In the genomic region with DNA sequence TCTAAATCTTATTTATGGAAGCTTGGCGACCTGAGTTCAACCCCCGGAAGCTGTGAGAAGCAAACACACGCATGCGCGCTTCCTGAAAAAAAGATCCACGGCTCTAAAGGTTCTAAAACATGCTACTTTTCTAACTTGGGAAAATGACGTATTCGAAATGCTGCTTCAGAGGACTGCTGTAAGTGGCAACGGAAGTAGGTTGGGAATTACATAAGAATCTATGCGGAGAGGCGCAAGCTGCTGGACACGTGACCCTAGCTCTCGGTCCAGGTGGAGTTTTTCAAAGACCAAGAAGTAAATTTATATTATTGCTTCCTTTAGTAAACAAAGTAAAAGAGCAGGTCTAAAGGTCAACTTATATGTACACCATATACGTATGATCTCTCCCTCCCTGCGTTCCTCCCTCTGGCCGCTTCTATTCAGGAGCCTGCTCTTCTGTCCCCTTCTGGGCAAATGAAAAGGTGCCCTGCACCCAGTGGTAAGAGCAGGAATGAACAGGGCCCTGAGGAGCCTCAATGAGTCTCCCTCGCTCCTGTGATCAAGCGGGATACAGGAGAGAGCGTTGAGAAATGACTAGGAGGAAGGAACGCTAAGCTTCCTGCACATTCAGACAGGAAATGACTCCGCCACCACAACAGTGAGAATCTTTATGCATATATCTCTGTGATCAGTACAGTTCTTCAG, we compare ENCODE assay signal across 10 mouse cellular contexts.
A peak's percentile ranks its signal among the peaks of the same experiment; 100 is the strongest.
DNase-seq lines count a peak whose midpoint lies in the region; ATAC-seq and TF ChIP-seq lines count a peak whose summit lies in the region.
"Had no signal": no experiment of that assay in that cellular context is flagged by ENCODE, and none has a peak within 500 bp of the region (broad histone marks: within the 10 kb centered on the region; RNA-seq: fewer than 3 reads in every experiment).

No protein-coding gene starts in this region.

- peak; percentile 44 to 58; a peak in 3 of 4 replicates for ATAC-seq in hematopoietic stem cell, adult 5-6 weeks (replicated peaks in 1 of 2; ENCODE audit: insufficient read depth in 1 of 2, low FRiP score in 2 of 2, low TSS enrichment in 1 of 2, low read depth in 1 of 2, poor library complexity in 2 of 2, severe bottlenecking in 2 of 2)
- ATAC-seq in stomach, embryonic 14.5 days (ENCODE audit: insufficient number of reproducible peaks, insufficient read depth, low FRiP score, low read depth): peak; percentile 51; the same call in 1 of the 2 replicates

- H3K4me2 ChIP-seq in stomach, embryonic 14.5 days (replicated peaks; ENCODE audit: low read depth, low read length): peak overlapping the region; percentile 43
- H3K4me2 ChIP-seq: embryonic facial prominence, embryonic 12.5 days had no signal

- H3K9me3 ChIP-seq in MEL (replicated peaks; ENCODE audit: insufficient read depth, low read length): no peaks in the 10 kb centered on the region
- no peaks in the 10 kb centered on the region for H3K9me3 ChIP-seq in stomach, embryonic 14.5 days (ENCODE audit: control insufficient read depth, low read depth, low read length)
- no peaks in the 10 kb centered on the region for H3K9me3 ChIP-seq in limb, embryonic 10.5 days (replicated peaks)
- H3K9me3 ChIP-seq: embryonic facial prominence, embryonic 12.5 days had no signal

- WGBS in stomach, embryonic 14.5 days: 26% methylated on average over 21 of the region's 21 CpGs
- WGBS in limb, embryonic 10.5 days: 90% methylated on average over 21 of the region's 21 CpGs

- TF ChIP-seq CTCF in left cerebral cortex, adult 2 months (IDR thresholded peaks at IDR 0.05): peak; percentile 9
- TF ChIP-seq CTCF in MEL (IDR thresholded peaks at IDR 0.05 in 2 of 3, conservative IDR thresholded peaks at IDR 0.05 in 1 of 3; ENCODE audit: control insufficient read depth in 1 of 3, insufficient read depth in 1 of 3, low read depth in 2 of 3, low read length in 3 of 3, poor library complexity in 1 of 3, severe bottlenecking in 1 of 3): no peak

- H3K36me3 ChIP-seq in MEL (ENCODE audit: control insufficient read depth in 1 of 2, insufficient read depth in 2 of 2, low read length in 2 of 2): peaks cover 0 to 26% of the 10 kb centered on the region in 2 experiments; a peak in 2 of 4 replicates
- H3K36me3 ChIP-seq in stomach, embryonic 14.5 days (ENCODE audit: control insufficient read depth, insufficient read depth, low read length): no peaks in the 10 kb centered on the region
- H3K36me3 ChIP-seq in limb, embryonic 10.5 days: no peaks in the 10 kb centered on the region
- H3K36me3 ChIP-seq: embryonic facial prominence, embryonic 12.5 days had no signal

- H3K27me3 ChIP-seq in MEL (ENCODE audit: control insufficient read depth in 1 of 2, insufficient read depth in 2 of 2, low read length in 2 of 2): no peaks in the 10 kb centered on the region
- no peaks in the 10 kb centered on the region for H3K27me3 ChIP-seq in stomach, embryonic 14.5 days (ENCODE audit: control insufficient read depth, insufficient read depth, low read length)
- H3K27me3 ChIP-seq in limb, embryonic 10.5 days (ENCODE audit: low read depth, poor library complexity, severe bottlenecking): peaks cover 22% of the 10 kb centered on the region
- H3K27me3 ChIP-seq: embryonic facial prominence, embryonic 12.5 days had no signal

- no peak overlapping the region for H3K4me3 ChIP-seq in left cerebral cortex, adult 2 months
- H3K4me3 ChIP-seq in MEL (ENCODE audit: control insufficient read depth in 1 of 2, insufficient read depth in 1 of 2, low read depth in 2 of 2, low read length in 2 of 2): peak overlapping the region in 1 of 2 experiments; percentile 18; a peak in 1 of 4 replicates
- peak overlapping the region; percentile 2; the same call in 1 of the 2 replicates for H3K4me3 ChIP-seq in stomach, embryonic 14.5 days (ENCODE audit: low read depth, low read length)
- no peak overlapping the region for H3K4me3 ChIP-seq in limb, embryonic 10.5 days
- H3K4me3 ChIP-seq: embryonic facial prominence, embryonic 12.5 days had no signal

- peaks cover 2 to 31% of the 10 kb centered on the region in 2 experiments for H3K4me1 ChIP-seq in MEL (ENCODE audit: control insufficient read depth in 1 of 2, insufficient read depth in 2 of 2, low read length in 2 of 2)
- H3K4me1 ChIP-seq in stomach, embryonic 14.5 days (ENCODE audit: control insufficient read depth, insufficient read depth, low read length): 0 out of 2 replicates have a peak, but pooled peaks cover 4% of the 10 kb centered on the region
- H3K4me1 ChIP-seq in limb, embryonic 10.5 days: peaks cover 5% of the 10 kb centered on the region
- H3K4me1 ChIP-seq: embryonic facial prominence, embryonic 12.5 days had no signal

- no peak for TF ChIP-seq POLR2A in MEL (IDR thresholded peaks at IDR 0.05; ENCODE audit: control insufficient read depth in 1 of 2, insufficient read depth in 1 of 2, low read depth in 1 of 2, low read length in 2 of 2, poor library complexity in 1 of 2)

- peak overlapping the region; percentile 71 for H3K27ac ChIP-seq in left cerebral cortex, adult 2 months
- peak overlapping the region; percentile 62 for H3K27ac ChIP-seq in MEL (ENCODE audit: control insufficient read depth, low read depth, low read length)
- peak overlapping the region; percentile 66; the same call in 1 of the 2 replicates for H3K27ac ChIP-seq in stomach, embryonic 14.5 days (ENCODE audit: low read length)
- H3K27ac ChIP-seq in limb, embryonic 10.5 days: no peak overlapping the region
- H3K27ac ChIP-seq: embryonic facial prominence, embryonic 12.5 days had no signal

- no peak for TF ChIP-seq RAD21 in MEL (IDR thresholded peaks at IDR 0.05; ENCODE audit: low read depth, low read length)

- no peak for DNase-seq in left cerebral cortex, adult 2 months (ENCODE audit: extremely low spot score in 1 of 2, low spot score in 2 of 2)
- no peak for DNase-seq in left cerebral cortex, adult 9 months (ENCODE audit: low spot score in 2 of 2)
- peak; percentile 48 for DNase-seq in MEL (ENCODE audit: low read depth, low spot score)
- no peak for DNase-seq in testis, postnatal 10 days (ENCODE audit: low spot score)
- no peak for DNase-seq in urinary bladder, postnatal 4 days (ENCODE audit: low spot score in 2 of 2)
- no peak for DNase-seq in limb, embryonic 10.5 days (ENCODE audit: low spot score)
- DNase-seq: heart, postnatal 4 days had no signal

- TF ChIP-seq EP300 in MEL (IDR thresholded peaks at IDR 0.05; ENCODE audit: low read depth in 1 of 2, low read length in 2 of 2): peak; percentile 37 to 56

- no peaks in the 10 kb centered on the region for H3K79me2 ChIP-seq in MEL (ENCODE audit: control insufficient read depth, insufficient read depth, low read length, poor library complexity)

- intact Hi-C loops in left cerebral cortex, adult 2 months (cut with DNase I): no loop called here

- H3K9ac ChIP-seq in MEL (ENCODE audit: control insufficient read depth, low read depth, low read length, poor library complexity, severe bottlenecking): peak overlapping the region; percentile 33; the same call in 1 of the 2 replicates
- no peak overlapping the region for H3K9ac ChIP-seq in stomach, embryonic 14.5 days (replicated peaks; ENCODE audit: low read depth, low read length)
- H3K9ac ChIP-seq: embryonic facial prominence, embryonic 12.5 days had no signal

TF ChIP-seq in MEL, 35 proteins besides CTCF, POLR2A, EP300 and RAD21:
- TF ChIP-seq NRF1 (IDR thresholded peaks at IDR 0.05; ENCODE audit: insufficient read depth, low read depth, low read length, poor library complexity, severe bottlenecking): no peak
- no peak for TF ChIP-seq JUND (IDR thresholded peaks at IDR 0.05; ENCODE audit: low read depth, low read length)
- no peak for TF ChIP-seq UBTF (IDR thresholded peaks at IDR 0.05; ENCODE audit: borderline replicate concordance, insufficient read depth, low read depth, low read length)
- peak; percentile 5; the same call in 1 of the 2 replicates for TF ChIP-seq GATA1 (IDR thresholded peaks at IDR 0.05; ENCODE audit: low read depth, low read length)
